Mouse (Mus musculus): ENCODE data around the gene Gale.

- TF ChIP-seq GATA1 (IDR thresholded peaks at IDR 0.05; ENCODE audit: borderline replicate concordance, low read length) (no peak), FLI1 (IDR thresholded peaks at IDR 0.05; ENCODE audit: low read length) (no peak)
These were observed 40.7 kb downstream of the Gale start for GRCm38 (mm10) chr4:136004107-136004675.

Data from megakaryocyte, embryonic 14.5 days (primary cell).